Mouse (Mus musculus) brown adipose tissue, adult 24 weeks (tissue): ENCODE results near the gene Eefsec. TPM values are rescaled to one million over a fixed set of nuclear protein-coding genes. Genes with fewer than 3 reads are reported as not detected.

Source experiments
- H3K27ac ChIP-seq: fragments of 200-500 bp; replicated peaks from 2 replicates; pipeline ENCODE4 v1.5.1; 2012; ENCODE audit warnings: low read depth, mild to moderate bottlenecking, low read length
- H3K4me1 ChIP-seq: fragments of 200-500 bp; 2 replicates; pipeline ENCODE4 v1.6.1; 2012; ENCODE audit warnings: low read length, mixed read lengths; ENCODE audit not compliant: control insufficient read depth, insufficient read depth, insufficient read length
- H3K4me3 ChIP-seq: fragments of 200-500 bp; 2 replicates; pipeline ENCODE4 v1.5.1; 2012; ENCODE audit warnings: low read depth, mild to moderate bottlenecking, low read length, moderate library complexity; ENCODE audit not compliant: insufficient read depth
- polyA plus RNA-seq: library from polyadenylated mRNA; stranded (reverse); fragments of >200 nt; gene quantifications from 2 replicates; pipeline ENCODE4 v1.2.4, GENCODE M21; 2012; ENCODE audit not compliant: missing spikeins, insufficient read depth, insufficient read length

The Eefsec gene
- polyA plus RNA-seq: 3.5 and 4.5 TPM in 2 replicates

- Histone ChIP-seq H3K27ac (no peak within 1 kb of the TSS), H3K4me3 (peak within 1 kb of the TSS; percentile 83), H3K4me1 (no peaks in the 10 kb centered on the region)
Observed at GRCm38 (mm10) chr6:88446063-88447002, at the start of gene Eefsec. Gene Eefsec, minus strand, starts transcription at chr6:88446539.

- Histone ChIP-seq H3K4me1 (no peaks in the 10 kb centered on the region), H3K4me3 (no peak overlapping the region), H3K27ac (no peak overlapping the region)
Observed at GRCm38 (mm10) chr6:88493712-88494111, 47.4 kb upstream of the Eefsec start.

GRCm38 (mm10) chr6:88490629-88491354 is 44.5 kb upstream of the Eefsec start:
- Histone ChIP-seq H3K4me1 (no peaks in the 10 kb centered on the region), H3K27ac (no peak overlapping the region), H3K4me3 (no peak overlapping the region)

GRCm38 (mm10) chr6:88489834-88490233 is 43.5 kb upstream of the Eefsec start:
- H3K4me3 ChIP-seq: no peak overlapping the region
- no peaks in the 10 kb centered on the region for H3K4me1 ChIP-seq
- H3K27ac ChIP-seq: no peak overlapping the region

- no peak overlapping the region for H3K27ac ChIP-seq
- no peak overlapping the region for H3K4me3 ChIP-seq
- H3K4me1 ChIP-seq: no peaks in the 10 kb centered on the region
Observed at GRCm38 (mm10) chr6:88489026-88489425, 42.7 kb upstream of the Eefsec start.

GRCm38 (mm10) chr6:88486893-88487292 is 40.6 kb upstream of the Eefsec start:
- Histone ChIP-seq H3K4me3 (no peak overlapping the region), H3K27ac (no peak overlapping the region), H3K4me1 (no peaks in the 10 kb centered on the region)

- H3K4me3 ChIP-seq: no peak overlapping the region
- H3K4me1 ChIP-seq: no peaks in the 10 kb centered on the region
- no peak overlapping the region for H3K27ac ChIP-seq
Observed at GRCm38 (mm10) chr6:88485378-88485777, 39.0 kb upstream of the Eefsec start.

GRCm38 (mm10) chr6:88483913-88484312 is 37.6 kb upstream of the Eefsec start:
- Histone ChIP-seq H3K4me3 (no peak overlapping the region), H3K27ac (no peak overlapping the region), H3K4me1 (no peaks in the 10 kb centered on the region)

GRCm38 (mm10) chr6:88483111-88483510 is 36.8 kb upstream of the Eefsec start:
- Histone ChIP-seq H3K27ac (no peak overlapping the region), H3K4me3 (no peak overlapping the region), H3K4me1 (no peaks in the 10 kb centered on the region)

GRCm38 (mm10) chr6:88480421-88480820 is 34.1 kb upstream of the Eefsec start:
- Histone ChIP-seq H3K27ac (no peak overlapping the region), H3K4me1 (no peaks in the 10 kb centered on the region), H3K4me3 (no peak overlapping the region)

- no peaks in the 10 kb centered on the region; the same call in 1 of the 2 replicates for H3K4me1 ChIP-seq
- H3K27ac ChIP-seq: no peak overlapping the region
- no peak overlapping the region for H3K4me3 ChIP-seq
Observed at GRCm38 (mm10) chr6:88469878-88470277, 23.5 kb upstream of the Eefsec start.

GRCm38 (mm10) chr6:88465181-88465920 is 19.0 kb upstream of the Eefsec start, which contains the start of gene Ruvbl1:
Gene Ruvbl1, plus strand, starts transcription at chr6:88465409.
- H3K27ac ChIP-seq: no peak within 1 kb of the TSS

GRCm38 (mm10) chr6:88454545-88454944 is 8.2 kb upstream of the Eefsec start:
- H3K27ac ChIP-seq: no peak overlapping the region
- H3K4me1 ChIP-seq: no peaks in the 10 kb centered on the region
- H3K4me3 ChIP-seq: no peak overlapping the region

More at GRCm38 (mm10) chr6:88465181-88465920, 19.0 kb upstream of the Eefsec start, which contains the start of gene Ruvbl1:
- H3K4me3 ChIP-seq: peak within 1 kb of the TSS; percentile 78
- no peaks in the 10 kb centered on the region; the same call in 1 of the 2 replicates for H3K4me1 ChIP-seq

- no peak overlapping the region for H3K4me3 ChIP-seq
- no peaks in the 10 kb centered on the region for H3K4me1 ChIP-seq
- H3K27ac ChIP-seq: no peak overlapping the region
Observed at GRCm38 (mm10) chr6:88447454-88447853, 1.1 kb upstream of the Eefsec start.

GRCm38 (mm10) chr6:88445661-88446060 is 678 bp downstream of the Eefsec start:
- Histone ChIP-seq H3K4me1 (no peaks in the 10 kb centered on the region), H3K4me3 (peak overlapping the region; percentile 83), H3K27ac (no peak overlapping the region)
